Mouse (Mus musculus) neutrophil, adult 59 days (primary cell): Measurements from ENCODE around the gene Larp1b. TPM values are rescaled to one million over a fixed set of nuclear protein-coding genes. Genes with fewer than 3 reads are reported as not detected.

Experiments
- total RNA-seq, 2 experiments: library from RNA; stranded (reverse); gene quantifications; 1 replicate in 1 of 2; 2 replicates in 1 of 2; pipeline ENCODE4 v1.2.4; 2023

The Larp1b gene
- 10 to 100 TPM; 18.9 to 24.3 TPM for total RNA-seq

DNA sequence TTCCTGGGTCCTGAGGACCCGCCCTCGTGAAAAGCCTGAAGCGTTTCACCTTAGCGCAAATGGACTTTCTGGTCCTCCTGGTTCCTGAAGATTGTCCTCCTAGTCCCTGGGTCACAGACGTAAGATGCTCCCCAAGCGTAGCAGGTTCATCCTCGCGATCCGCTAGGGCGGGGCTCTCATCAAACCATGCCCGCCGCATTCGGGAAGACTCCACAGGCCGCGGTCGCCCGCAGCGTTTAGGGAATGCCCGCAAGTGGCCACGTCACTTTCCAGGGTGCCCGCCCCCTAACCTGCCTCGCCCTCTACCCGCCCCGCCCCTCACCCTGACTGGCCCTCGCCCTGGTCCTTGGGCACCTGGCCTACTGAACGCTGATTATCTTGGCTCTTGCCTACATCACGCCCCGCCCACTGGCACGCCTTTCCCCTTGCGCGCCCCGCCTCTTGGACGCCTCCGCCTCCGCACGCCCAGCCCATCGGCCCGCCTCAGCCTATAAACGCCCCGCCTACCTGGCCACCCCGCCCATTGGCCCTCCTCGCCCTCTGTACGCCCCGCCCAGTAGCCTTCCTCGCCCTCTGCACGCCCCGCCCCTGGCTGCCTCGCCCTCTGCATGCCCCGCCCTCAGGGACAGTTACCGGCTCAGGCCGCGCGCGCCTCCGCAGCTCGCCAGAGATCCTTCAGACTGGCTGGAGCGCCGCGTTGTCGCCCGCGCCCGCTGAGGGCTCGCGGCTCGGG lies at the start of gene Larp1b:
Gene Larp1b, plus strand, starts transcription at position 659 of the 733 bp plus-strand sequence.

DNA sequence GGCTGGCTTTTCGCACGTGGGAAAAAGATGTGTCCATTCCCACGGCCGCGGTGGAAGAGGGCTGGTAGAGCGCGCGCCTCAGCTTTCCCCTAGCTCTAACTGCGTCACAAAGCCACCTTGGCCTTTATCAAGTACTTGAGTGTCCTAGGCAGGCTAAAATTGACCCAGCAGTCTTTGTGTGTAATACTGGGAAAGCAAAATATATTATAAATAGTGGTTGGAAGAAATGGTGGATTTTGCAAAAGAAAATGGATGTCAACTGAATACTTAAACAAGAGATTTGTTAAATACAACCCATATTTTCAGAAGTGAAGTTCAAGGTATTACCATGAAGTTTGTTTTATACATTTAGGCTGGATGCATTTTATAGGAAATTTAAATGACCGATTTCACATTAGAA lies 47.2 kb upstream of the Larp1b start, which contains the start of gene 1700034I23Rik:
Gene 1700034I23Rik, minus strand, starts transcription at position 101 of the 400 bp plus-strand sequence.

DNA sequence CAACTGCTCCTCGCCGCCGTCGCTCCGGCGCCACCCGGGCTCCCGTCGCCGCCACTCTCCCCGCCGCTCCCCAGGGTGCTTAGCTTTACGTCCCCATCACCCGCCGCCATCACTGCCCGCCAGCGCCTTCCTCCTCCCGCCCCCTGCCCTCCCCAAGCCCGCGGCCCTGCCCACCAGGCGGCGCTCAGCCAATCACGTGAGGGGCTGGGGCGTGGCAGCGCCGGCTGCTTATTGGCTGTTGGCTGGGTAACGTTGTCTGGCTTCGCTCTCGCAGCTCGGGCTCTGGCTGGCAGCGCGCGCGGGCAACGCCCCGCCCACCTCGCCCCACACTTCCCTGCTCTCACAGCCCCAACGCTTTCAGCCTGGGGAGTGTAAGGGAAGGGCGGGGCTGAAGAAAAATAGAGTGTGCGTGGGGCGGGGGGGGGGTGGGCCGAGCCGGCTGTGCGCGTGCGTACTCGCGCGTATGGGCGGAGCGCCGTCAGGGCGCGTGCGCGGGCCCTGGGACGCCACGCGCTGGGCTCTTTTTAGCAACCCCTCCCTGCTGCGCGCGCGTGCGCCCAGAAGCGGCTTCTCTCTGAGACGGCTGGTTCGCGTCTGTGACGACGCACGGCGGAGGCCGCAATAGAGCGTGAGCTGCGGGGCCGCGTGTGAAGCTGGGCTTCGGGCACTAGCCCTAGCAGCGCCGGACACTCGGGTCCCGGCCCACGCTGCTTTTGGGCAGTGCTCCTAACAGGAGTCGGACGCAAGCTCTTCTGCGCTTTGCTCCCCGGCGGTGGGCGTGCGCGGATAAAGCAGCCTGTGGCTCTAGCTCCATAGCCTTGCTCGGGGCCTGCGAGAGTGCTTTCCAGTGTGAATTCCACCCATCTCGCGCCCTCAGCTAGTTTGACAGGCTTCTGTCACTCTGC lies 133.5 kb downstream of the Larp1b start, which contains the start of gene Pgrmc2:
Gene Pgrmc2, minus strand, starts transcription at position 162 of the 905 bp plus-strand sequence.

Other genes starting within 250 kb of the Larp1b start
- not detected for gene Slc25a31, start 241.0 kb upstream of the Larp1b start, total RNA-seq
- 10 to 100 TPM; 28.7 to 34.5 TPM for gene Hspa4l, start 205.3 kb upstream of the Larp1b start, total RNA-seq
- 10 to 100 TPM; 36.1 to 39.6 TPM for gene Plk4, start 149.8 kb upstream of the Larp1b start, total RNA-seq
- 10 to 100 TPM in 1 of 2 experiments, 1 to 10 TPM in 1; 8.9 to 11.0 TPM for gene Mfsd8, start 102.9 kb upstream of the Larp1b start, total RNA-seq
- 1 to 10 TPM; 5.1 to 5.4 TPM for gene Abhd18, start 102.9 kb upstream of the Larp1b start, total RNA-seq
- not detected for gene 1700034I23Rik, start 47.3 kb upstream of the Larp1b start, total RNA-seq
- gene Pgrmc2, start 133.2 kb downstream of the Larp1b start, total RNA-seq: 10 to 100 TPM; 12.9 to 15.1 TPM